Mouse (Mus musculus) neural tube, embryonic 15.5 days (tissue): Measurements from ENCODE around the gene Scn3b. TPM values are rescaled to one million over a fixed set of nuclear protein-coding genes. Genes with fewer than 3 reads are reported as not detected.

Source experiments
- ATAC-seq: fragments of 200-750 bp; cut with Nextera tagmentation; 2 replicates; pipeline ENCODE4 v1.8.0; 2017; ENCODE audit warnings: mild to moderate bottlenecking, moderate TSS enrichment, moderate library complexity; ENCODE audit not compliant: low FRiP score
- H3K27ac ChIP-seq: fragments of 300-500 bp; sonication (generic); replicated peaks from 2 replicates; pipeline ENCODE4 v1.5.1; 2015; ENCODE audit warnings: mild to moderate bottlenecking, inconsistent platforms
- H3K27me3 ChIP-seq: fragments of 300-500 bp; sonication (generic); replicated peaks from 2 replicates; pipeline ENCODE4 v1.6.1; 2015; ENCODE audit warnings: inconsistent platforms
- H3K36me3 ChIP-seq: fragments of 300-500 bp; sonication (generic); 2 replicates; pipeline ENCODE4 v1.6.1; 2015; ENCODE audit warnings: inconsistent platforms
- H3K4me1 ChIP-seq: fragments of 300-500 bp; sonication (generic); 2 replicates; pipeline ENCODE4 v1.6.1; 2015; ENCODE audit warnings: inconsistent platforms
- H3K4me2 ChIP-seq: fragments of 300-500 bp; sonication (generic); 2 replicates; pipeline ENCODE4 v1.6.1; 2015; ENCODE audit warnings: inconsistent platforms, mild to moderate bottlenecking, moderate library complexity
- H3K4me3 ChIP-seq: fragments of 300-500 bp; sonication (generic); replicated peaks from 2 replicates; pipeline ENCODE4 v1.5.1; 2015; ENCODE audit warnings: mild to moderate bottlenecking, inconsistent platforms
- H3K9ac ChIP-seq: fragments of 300-500 bp; sonication (generic); replicated peaks from 2 replicates; pipeline ENCODE4 v1.6.1; 2015; ENCODE audit warnings: mild to moderate bottlenecking, inconsistent platforms
- H3K9me3 ChIP-seq: fragments of 300-500 bp; sonication (generic); replicated peaks from 2 replicates; pipeline ENCODE4 v1.6.1; 2016; ENCODE audit warnings: inconsistent platforms
- WGBS: fragments of 180-500 bp; shearing (Covaris S2); methylation state at CpG from one replicate; pipeline ENCODE4 v1.1.7; 2015; ENCODE audit warnings: mixed read lengths; 5-methylcytosine and 5-hydroxymethylcytosine counted together
- polyA plus RNA-seq: library from polyadenylated mRNA; unstranded; fragments of >200 nt; fragmentation: Nextera tagmentation; extraction: Ambion mirVana; gene quantifications from 2 replicates; pipeline ENCODE4 v1.2.1, GENCODE M21; 2015

The Scn3b gene
- polyA plus RNA-seq, 1 experiment from 2014 or later: 137 TPM

DNA sequence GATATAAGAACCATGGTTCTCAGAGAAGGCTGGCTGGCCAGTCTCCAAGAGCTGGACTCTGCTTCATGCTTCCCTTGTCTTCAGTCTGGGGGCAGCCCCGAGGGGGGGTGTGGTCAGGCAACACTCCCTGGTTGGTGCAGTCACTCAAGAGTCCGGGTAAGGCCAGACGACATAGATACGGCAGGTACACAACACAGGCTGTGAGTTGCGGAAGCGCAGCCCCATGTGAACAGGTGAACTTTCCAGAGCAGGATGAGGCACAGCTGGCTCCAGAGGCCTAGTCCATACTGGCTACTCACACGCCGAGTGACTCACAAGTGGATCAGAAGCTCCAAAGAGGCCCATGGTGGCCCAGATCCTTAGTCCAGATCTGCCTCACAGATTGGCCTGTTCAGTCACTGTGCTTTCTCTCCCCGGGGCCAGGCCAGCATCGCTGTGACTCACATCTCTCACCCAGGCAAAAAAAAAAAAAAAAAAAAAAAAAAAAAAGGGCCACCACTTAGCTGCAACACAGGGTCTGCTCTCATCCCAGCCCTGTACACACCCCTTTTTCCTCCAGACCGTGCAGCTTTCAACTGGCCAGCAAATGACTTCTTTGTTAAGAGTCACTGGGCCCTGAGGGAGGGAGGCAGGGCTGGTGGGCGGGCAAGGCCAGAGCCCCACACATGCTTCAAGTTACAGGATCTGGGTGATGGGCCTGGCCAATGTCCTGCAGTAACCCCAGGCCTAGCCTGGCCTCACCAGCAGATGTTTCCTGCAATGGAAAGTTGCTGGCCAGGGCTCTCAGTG, 52.1 kb downstream of the Scn3b start:
- Histone ChIP-seq H3K4me1 (0 out of 2 replicates have a peak, but pooled peaks cover 8% of the 10 kb centered on the region), H3K4me2 (no peak overlapping the region), H3K4me3 (no peak overlapping the region), H3K27me3 (no peaks in the 10 kb centered on the region), H3K27ac (0 out of 2 replicates have a peak overlapping the region, but pooled peaks have one; percentile 9), H3K36me3 (peaks cover 41% of the 10 kb centered on the region), H3K9me3 (no peaks in the 10 kb centered on the region), H3K9ac (no peak overlapping the region)
- ATAC-seq: peak; percentile 42; the same call in 1 of the 2 replicates
- 64% methylated on average over 12 of the region's 12 CpGs for WGBS

DNA sequence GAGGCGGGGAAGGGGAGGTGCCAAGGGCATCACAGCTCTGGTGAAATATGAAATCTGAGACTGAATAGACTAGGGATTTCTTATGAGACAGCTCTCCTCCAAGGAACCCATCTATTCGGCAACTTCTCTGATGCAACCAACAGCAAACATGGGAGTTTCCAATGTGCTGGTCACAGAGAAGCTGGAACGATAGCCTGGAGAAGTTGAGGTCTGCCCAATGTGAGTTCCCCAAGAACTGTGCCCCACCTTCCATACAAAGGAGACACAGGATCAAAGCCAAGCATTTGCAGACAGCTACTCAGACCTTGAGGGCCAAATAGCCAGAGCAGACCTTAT, 52.6 kb downstream of the Scn3b start:
- no peak overlapping the region for H3K4me3 ChIP-seq
- no peaks in the 10 kb centered on the region for H3K9me3 ChIP-seq
- no peaks in the 10 kb centered on the region for H3K27me3 ChIP-seq
- no peak overlapping the region for H3K9ac ChIP-seq
- no peak overlapping the region for H3K4me2 ChIP-seq
- 83% methylated on average over 3 of the region's 3 CpGs for WGBS
- peaks cover 40% of the 10 kb centered on the region for H3K36me3 ChIP-seq
- H3K27ac ChIP-seq: no peak overlapping the region
- no peak for ATAC-seq
- H3K4me1 ChIP-seq: 0 out of 2 replicates have a peak, but pooled peaks cover 8% of the 10 kb centered on the region

DNA sequence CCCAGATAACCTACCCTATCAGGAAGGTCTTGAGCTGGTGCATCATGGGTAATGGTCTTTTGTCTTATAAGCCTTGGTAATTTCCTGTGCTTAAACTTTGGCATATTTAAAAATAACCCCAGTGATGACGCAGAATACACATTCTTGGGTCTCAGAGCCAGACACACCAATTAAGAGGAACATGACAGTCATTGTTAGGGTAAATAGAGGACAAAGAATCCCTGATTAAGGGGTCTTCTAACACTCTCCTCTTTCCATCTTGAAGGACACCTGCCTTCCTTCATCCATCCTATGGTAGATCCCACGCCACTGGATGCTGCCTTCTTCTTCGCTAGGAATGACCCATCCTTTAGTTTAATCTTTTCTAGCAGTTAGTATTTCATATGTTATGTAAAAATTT, 53.4 kb downstream of the Scn3b start:
- Histone ChIP-seq H3K9me3 (no peaks in the 10 kb centered on the region), H3K9ac (no peak overlapping the region)

DNA sequence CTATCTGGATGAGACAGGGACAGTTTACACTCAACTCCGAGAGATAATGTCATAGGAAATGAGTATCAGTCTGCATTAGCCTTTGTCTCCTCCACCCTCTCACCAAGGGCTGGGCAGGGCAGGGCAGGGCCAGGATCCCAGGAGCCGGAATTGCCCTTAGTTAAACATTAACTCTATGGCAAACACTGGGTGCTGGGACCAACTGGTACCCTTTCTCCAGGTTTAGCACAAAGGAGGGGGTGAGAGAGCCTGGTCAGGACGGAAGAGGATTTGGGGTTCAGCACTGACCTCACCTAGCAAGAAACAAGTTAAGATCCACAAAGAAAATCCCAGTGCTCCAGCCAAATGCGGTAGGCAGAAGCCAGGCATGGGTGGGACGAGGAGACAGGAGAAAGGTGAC, 54.2 kb downstream of the Scn3b start:
- WGBS: 69% methylated on average over 5 of the region's 5 CpGs
- H3K4me3 ChIP-seq: no peak overlapping the region

More for the DNA sequence above, 53.4 kb downstream of the Scn3b start:
- Histone ChIP-seq H3K27me3 (no peaks in the 10 kb centered on the region), H3K4me3 (no peak overlapping the region), H3K4me2 (no peak overlapping the region), H3K36me3 (peaks cover 33% of the 10 kb centered on the region), H3K4me1 (0 out of 2 replicates have a peak, but pooled peaks cover 8% of the 10 kb centered on the region), H3K27ac (no peak overlapping the region)
- WGBS: 92% methylated on average over 3 of the region's 3 CpGs
- no peak for ATAC-seq

DNA sequence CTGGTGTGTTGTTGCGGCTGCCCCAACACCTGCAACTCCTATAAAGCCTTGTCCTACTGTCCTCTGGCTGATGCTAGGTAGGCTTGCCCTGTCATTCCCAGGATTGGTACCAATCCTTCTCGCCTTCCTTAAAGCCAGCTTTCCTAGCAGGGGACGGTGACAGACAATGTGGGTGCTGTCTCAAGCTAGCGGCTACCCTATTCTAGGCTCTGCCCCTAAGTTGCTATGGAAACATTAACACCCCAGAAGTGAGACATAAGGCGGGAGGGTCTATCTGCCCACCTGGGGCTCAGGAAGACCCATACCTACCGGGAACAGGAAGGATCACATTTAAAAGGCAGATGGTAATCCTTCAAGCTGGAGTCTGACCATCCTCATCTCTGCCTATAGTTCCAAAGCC, 54.8 kb downstream of the Scn3b start:
- 82% methylated on average over 6 of the region's 6 CpGs for WGBS
- no peak overlapping the region for H3K9ac ChIP-seq
- H3K9me3 ChIP-seq: no peaks in the 10 kb centered on the region
- H3K27me3 ChIP-seq: no peaks in the 10 kb centered on the region
- 0 out of 2 replicates have a peak, but pooled peaks cover 8% of the 10 kb centered on the region for H3K4me1 ChIP-seq
- H3K4me2 ChIP-seq: no peak overlapping the region
- ATAC-seq: no peak
- H3K36me3 ChIP-seq: peaks cover 46% of the 10 kb centered on the region
- no peak overlapping the region for H3K27ac ChIP-seq
- no peak overlapping the region for H3K4me3 ChIP-seq

More for the DNA sequence above, 54.2 kb downstream of the Scn3b start:
- Histone ChIP-seq H3K9me3 (no peaks in the 10 kb centered on the region), H3K36me3 (peaks cover 40% of the 10 kb centered on the region), H3K9ac (no peak overlapping the region), H3K27ac (no peak overlapping the region), H3K4me1 (0 out of 2 replicates have a peak, but pooled peaks cover 8% of the 10 kb centered on the region), H3K27me3 (no peaks in the 10 kb centered on the region), H3K4me2 (no peak overlapping the region)
- ATAC-seq: no peak

DNA sequence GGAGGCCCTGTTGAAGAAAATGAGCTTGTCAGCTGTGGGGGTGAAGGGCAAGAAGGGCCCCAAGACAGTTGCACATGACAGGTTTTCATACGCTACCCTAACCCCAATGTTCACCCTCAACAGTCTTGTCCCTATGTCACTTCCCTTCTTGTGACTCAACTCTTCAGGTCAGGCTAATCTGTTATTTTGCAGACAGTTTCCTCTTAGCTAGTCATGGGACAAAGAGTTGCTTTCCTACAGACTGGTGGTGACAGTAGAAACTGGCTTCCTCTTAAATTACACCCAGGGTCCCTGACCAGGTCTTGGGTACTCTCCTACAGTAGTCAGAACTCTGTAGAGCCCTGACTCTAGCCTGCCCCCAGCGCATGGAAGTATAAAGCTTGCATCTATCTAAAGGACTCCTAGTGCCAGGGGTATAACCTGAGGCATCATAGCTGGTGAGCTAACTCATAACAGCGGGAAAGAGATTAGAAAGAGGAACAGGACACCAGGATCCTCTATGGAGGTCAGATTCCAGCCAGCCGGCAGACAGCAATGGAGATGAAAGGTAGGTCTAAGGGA, 55.3 kb downstream of the Scn3b start:
- H3K4me3 ChIP-seq: no peak overlapping the region
- peaks cover 48% of the 10 kb centered on the region for H3K36me3 ChIP-seq
- H3K9ac ChIP-seq: no peak overlapping the region
- H3K27me3 ChIP-seq: no peaks in the 10 kb centered on the region
- 94% methylated on average over 4 of the region's 4 CpGs for WGBS
- no peaks in the 10 kb centered on the region for H3K9me3 ChIP-seq
- H3K27ac ChIP-seq: no peak overlapping the region
- 0 out of 2 replicates have a peak, but pooled peaks cover 8% of the 10 kb centered on the region for H3K4me1 ChIP-seq
- no peak for ATAC-seq
- no peak overlapping the region for H3K4me2 ChIP-seq

DNA sequence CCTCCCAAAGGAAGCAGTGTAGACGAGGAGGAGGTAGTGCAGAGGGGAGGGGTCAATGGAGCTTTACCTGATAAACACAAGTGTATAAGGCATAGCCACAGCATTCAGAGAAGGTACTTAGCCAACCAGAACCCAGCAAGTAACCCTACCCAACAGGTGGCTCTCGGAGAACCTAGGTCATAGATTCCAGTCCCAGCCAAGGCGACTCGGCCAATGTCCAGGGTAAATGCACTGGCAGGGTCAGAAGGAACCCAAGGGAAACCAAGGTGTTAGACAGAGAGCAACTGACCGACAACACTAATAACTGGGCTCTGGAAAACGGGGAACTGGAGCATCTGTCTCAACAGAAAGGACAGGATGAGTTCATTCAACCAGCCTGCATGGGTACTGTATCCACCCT, 55.8 kb downstream of the Scn3b start:
- H3K36me3 ChIP-seq: peaks cover 52% of the 10 kb centered on the region
- 97% methylated on average over 6 of the region's 6 CpGs for WGBS
- no peak overlapping the region for H3K4me2 ChIP-seq
- no peak overlapping the region for H3K4me3 ChIP-seq
- H3K9me3 ChIP-seq: no peaks in the 10 kb centered on the region
- H3K4me1 ChIP-seq: 0 out of 2 replicates have a peak, but pooled peaks cover 8% of the 10 kb centered on the region
- H3K27ac ChIP-seq: no peak overlapping the region
- ATAC-seq: no peak
- no peaks in the 10 kb centered on the region for H3K27me3 ChIP-seq
- H3K9ac ChIP-seq: no peak overlapping the region

DNA sequence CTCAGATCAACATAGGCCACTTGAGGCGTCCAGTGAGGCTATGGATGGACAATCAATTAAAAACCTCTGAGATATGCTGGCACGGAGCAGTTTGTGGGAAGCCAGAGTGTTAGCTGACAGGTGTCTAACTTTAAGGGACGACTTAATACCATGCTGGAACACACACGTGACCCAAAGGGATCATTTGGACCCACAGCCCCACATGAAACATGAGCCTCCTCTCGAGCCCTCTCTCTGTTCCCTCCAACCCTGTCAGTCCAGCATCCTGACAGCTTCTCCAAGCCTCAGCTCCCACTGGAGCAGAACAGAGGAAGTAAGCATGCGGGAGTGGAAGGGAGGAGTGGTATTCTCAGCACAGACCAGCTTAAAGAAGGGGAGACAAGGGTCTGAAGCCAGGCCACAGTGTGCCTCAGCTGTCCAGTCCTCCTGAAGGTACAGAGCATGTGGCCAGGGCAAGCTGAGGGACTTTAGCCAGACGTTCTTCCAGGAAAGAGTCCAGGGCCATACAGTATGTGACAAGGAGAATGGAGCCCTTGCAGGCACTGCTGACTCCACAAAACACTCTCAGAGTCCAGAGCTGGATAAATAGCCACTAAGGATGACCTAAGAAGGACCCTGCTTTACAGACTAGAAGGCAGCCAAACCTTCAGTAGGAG, 57.4 kb downstream of the Scn3b start:
- 78% methylated on average over 7 of the region's 7 CpGs for WGBS
- no peak overlapping the region for H3K4me3 ChIP-seq
- ATAC-seq: no peak
- peaks cover 49% of the 10 kb centered on the region for H3K36me3 ChIP-seq
- H3K27me3 ChIP-seq: no peaks in the 10 kb centered on the region
- H3K27ac ChIP-seq: no peak overlapping the region
- no peak overlapping the region for H3K9ac ChIP-seq
- H3K4me1 ChIP-seq: no peaks in the 10 kb centered on the region
- no peak overlapping the region for H3K4me2 ChIP-seq
- H3K9me3 ChIP-seq: no peaks in the 10 kb centered on the region

DNA sequence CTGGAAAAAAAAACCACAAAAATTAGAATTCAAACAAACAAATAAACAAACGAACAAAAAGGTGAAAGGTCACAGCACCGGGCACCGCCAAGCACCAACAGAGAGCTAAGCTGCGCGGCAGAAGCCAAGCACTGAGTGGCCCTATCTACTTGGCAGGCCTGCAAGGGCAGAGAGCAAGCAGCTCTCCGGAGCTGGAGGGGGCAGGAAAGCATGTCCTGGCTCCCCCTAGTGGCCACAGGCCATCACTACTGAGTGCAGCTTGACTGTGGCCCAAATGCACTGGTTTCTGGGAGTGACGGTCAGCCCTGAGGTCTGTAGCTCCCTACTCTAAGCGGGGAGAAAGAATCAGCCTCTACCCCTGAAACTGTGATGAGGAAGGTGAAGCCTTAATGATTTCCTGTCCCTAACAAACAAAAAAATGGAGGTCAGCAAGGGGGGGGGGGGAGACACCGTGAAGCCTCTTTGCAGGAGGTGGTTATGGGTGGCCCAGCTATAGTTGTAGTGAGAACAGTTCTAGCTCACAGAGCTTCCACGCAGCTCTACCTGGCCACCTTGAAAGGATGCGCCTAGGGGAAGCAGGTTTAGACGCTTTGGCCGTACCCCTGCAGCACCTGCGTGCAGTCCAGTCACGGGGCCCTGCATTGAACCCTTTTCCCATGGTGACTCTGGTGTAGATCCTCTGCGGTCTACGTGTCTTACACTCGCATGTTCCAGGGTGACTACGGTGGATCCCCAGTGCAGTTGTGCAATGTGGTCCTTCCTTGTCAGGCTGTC, 61.8 kb downstream of the Scn3b start:
- Histone ChIP-seq H3K27ac (no peak overlapping the region), H3K27me3 (no peaks in the 10 kb centered on the region), H3K36me3 (peaks cover 47% of the 10 kb centered on the region), H3K4me3 (no peak overlapping the region), H3K9me3 (no peaks in the 10 kb centered on the region), H3K4me1 (no peaks in the 10 kb centered on the region), H3K4me2 (no peak overlapping the region), H3K9ac (no peak overlapping the region)
- peak; percentile 87 for ATAC-seq
- WGBS: 56% methylated on average over 19 of the region's 19 CpGs

DNA sequence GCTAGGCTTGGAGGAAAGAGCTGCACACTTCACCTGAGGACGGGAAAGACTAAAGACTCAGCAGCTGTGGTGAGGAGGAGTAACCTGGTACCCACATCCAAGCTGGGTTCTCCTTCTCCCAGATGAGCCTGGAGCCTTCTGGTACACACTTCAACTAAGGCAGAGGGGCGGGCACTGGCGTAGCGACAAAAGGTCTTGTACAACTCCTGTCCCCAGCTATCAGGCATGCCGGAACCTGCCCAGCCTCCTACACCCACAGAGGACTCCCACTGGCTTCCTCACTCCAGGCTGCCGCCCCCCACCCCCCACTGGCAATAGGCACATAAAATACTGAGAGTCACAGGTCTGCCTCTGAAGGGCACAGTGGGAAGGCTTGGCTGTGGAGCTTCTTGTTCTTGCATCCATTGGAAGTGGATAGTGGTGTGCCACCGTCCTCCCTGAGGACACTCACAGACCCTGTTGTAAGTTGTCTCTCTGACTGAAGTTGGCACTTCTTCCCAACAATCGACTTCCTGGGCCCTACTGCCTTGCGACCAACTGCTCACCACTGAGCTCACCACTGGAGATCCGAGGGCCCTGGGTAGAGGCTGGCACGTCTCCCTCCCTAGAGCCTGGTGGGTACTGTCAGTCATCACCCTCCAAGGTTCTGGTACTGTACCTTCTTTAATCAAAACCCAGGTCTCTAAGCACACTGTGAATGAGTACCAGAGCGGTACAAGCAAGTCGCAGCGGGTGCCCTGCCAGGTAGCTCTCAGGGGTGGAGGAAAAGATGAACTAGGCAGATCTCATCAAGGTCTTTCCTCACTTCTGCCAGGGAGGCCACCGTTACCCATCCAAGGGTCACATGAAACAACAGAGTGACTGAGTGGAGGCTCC, 62.6 kb downstream of the Scn3b start:
- Histone ChIP-seq H3K4me1 (peaks cover 5% of the 10 kb centered on the region), H3K27me3 (no peaks in the 10 kb centered on the region), H3K9ac (no peak overlapping the region), H3K27ac (no peak overlapping the region), H3K4me3 (no peak overlapping the region), H3K9me3 (no peaks in the 10 kb centered on the region), H3K36me3 (peaks cover 40% of the 10 kb centered on the region), H3K4me2 (no peak overlapping the region)
- ATAC-seq: no peak
- WGBS: 92% methylated on average over 15 of the region's 15 CpGs

DNA sequence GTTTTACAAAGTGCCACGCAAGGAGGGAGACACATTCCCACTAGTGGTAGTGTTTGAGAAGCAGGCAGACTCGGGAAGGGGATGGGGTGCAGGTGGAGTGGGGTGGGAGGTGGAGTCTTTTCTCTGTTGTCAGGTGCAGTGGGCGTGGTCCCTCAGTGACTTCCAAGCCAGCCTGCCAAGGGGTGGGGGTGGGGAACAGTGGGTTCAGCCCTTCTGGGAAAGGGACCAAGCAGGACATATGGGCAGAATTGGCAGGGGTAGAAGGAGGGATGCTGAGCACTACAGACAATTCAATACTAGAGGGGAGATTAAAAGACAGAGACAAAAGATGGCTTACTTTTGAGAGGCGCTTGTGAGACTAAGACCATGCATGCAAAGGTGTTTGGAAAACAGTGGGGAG, 63.3 kb downstream of the Scn3b start:
- Histone ChIP-seq H3K27ac (no peak overlapping the region), H3K4me1 (peaks cover 12% of the 10 kb centered on the region), H3K4me3 (no peak overlapping the region), H3K9me3 (no peaks in the 10 kb centered on the region), H3K4me2 (no peak overlapping the region), H3K27me3 (no peaks in the 10 kb centered on the region), H3K9ac (no peak overlapping the region), H3K36me3 (peaks cover 40% of the 10 kb centered on the region)
- WGBS: 88% methylated on average over 4 of the region's 4 CpGs
- ATAC-seq: no peak
